Mouse (Mus musculus): Measurements from ENCODE around the gene Hist1h4c.
"Not testable (repeated sequence)": the region's sequence is repeated elsewhere in the genome, so short reads cannot be mapped to it uniquely, and the experiment has no call there.

- not testable (repeated sequence) for TF ChIP-seq POLR2A (IDR thresholded peaks at IDR 0.05; ENCODE audit: control insufficient read depth, extremely low read depth, insufficient read depth, low read length, poor library complexity); CTCF (IDR thresholded peaks at IDR 0.05; ENCODE audit: borderline replicate concordance, control insufficient read depth, extremely low read depth, insufficient read depth, low read length, poor library complexity)
Observed at GRCm38 (mm10) chr13:23682947-23683754, 15.1 kb downstream of the Hist1h4c start.
